Mouse (Mus musculus) small intestine, adult 2 months (tissue): ENCODE results near the gene Nckap5. TPM values are rescaled to one million over a fixed set of nuclear protein-coding genes. Genes with fewer than 3 reads are reported as not detected.

Experiments used
- H3K27ac ChIP-seq: fragments of 200-500 bp; 2 replicates; pipeline ENCODE4 v1.5.1; 2012; ENCODE audit warnings: low read depth, low read length, control low read depth, inconsistent platforms; ENCODE audit not compliant: insufficient read depth
- H3K27me3 ChIP-seq: fragments of 200-500 bp; 2 replicates; pipeline ENCODE4 v1.6.1; 2012; ENCODE audit warnings: mild to moderate bottlenecking, moderate library complexity, low read length, inconsistent platforms; ENCODE audit not compliant: control insufficient read depth, insufficient read depth
- H3K36me3 ChIP-seq: fragments of 200-500 bp; 2 replicates; pipeline ENCODE4 v1.6.1; 2012; ENCODE audit warnings: mild to moderate bottlenecking, low read length, control low read depth, inconsistent platforms; ENCODE audit not compliant: control insufficient read depth, insufficient read depth
- H3K4me1 ChIP-seq: fragments of 200-500 bp; 2 replicates; pipeline ENCODE4 v1.6.1; 2012; ENCODE audit warnings: low read length, inconsistent platforms, mixed read lengths; ENCODE audit not compliant: control insufficient read depth, insufficient read depth, insufficient read length
- H3K4me3 ChIP-seq: fragments of 200-500 bp; 2 replicates; pipeline ENCODE4 v1.5.1; 2012; ENCODE audit warnings: low read depth, mild to moderate bottlenecking, control low read depth, inconsistent platforms, low read length, moderate library complexity
- CTCF ChIP-seq: fragments of 200-500 bp; IDR thresholded peaks from 2 replicates; pipeline ENCODE4 v1.5.1; 2012; ENCODE audit warnings: low read depth, mild to moderate bottlenecking, control low read depth, inconsistent platforms, low read length, moderate library complexity, mixed read lengths; ENCODE audit not compliant: insufficient replicate concordance, insufficient read length; ENCODE audit errors: extremely low read depth
- POLR2A ChIP-seq: fragments of 200-500 bp; IDR thresholded peaks from 2 replicates; pipeline ENCODE4 v1.6.1; 2012; ENCODE audit warnings: low read depth, mild to moderate bottlenecking, control low read depth, inconsistent platforms, low read length, moderate library complexity
- WGBS: fragments of 180-500 bp; shearing (Covaris S2); methylation state at CpG from one replicate; pipeline ENCODE4 v1.1.7; 2018; 5-methylcytosine and 5-hydroxymethylcytosine counted together
- polyA plus RNA-seq: library from polyadenylated mRNA; depleted of rRNA; stranded (reverse); fragments of >200 nt; gene quantifications from 2 replicates; pipeline ENCODE4 v1.2.3, GENCODE M21; 2012

Nckap5 gene
- polyA plus RNA-seq, 1 experiment = 8.5 TPM

GRCm38 (mm10) chr1:126490256-126490655, 340.3 kb downstream of the Nckap5 start:
- Histone ChIP-seq H3K4me1 (no peaks in the 10 kb centered on the region), H3K4me3 (no peak overlapping the region), H3K27ac (no peak overlapping the region), H3K27me3 (no peaks in the 10 kb centered on the region), H3K36me3 (no peaks in the 10 kb centered on the region)
- TF ChIP-seq POLR2A (no peak), CTCF (no peak)
- WGBS = 48% methylated on average over 6 of the region's 6 CpGs

DNA sequence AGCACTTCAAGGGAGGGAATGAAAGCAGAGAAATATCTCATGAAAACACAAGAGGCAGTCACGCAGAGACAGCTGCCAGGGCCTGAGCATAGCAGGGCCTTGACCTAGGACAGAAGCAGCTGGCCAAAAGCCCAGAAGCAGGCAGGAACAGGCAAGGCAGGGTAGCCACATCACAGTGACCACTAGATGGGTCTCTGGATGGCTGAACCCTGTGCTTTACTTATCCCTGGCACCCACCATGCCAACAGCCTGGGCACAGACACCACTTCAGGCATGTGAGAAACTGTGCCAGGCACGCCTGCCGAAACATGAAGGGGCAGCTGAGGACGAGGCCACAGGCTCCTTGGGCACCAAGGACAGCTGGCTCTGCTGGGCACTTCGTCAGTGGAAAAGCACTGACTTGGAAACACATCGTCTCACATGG, 345.9 kb downstream of the Nckap5 start:
- H3K4me1 ChIP-seq = no peaks in the 10 kb centered on the region
- no peaks in the 10 kb centered on the region for H3K27me3 ChIP-seq
- WGBS = 74% methylated on average over 6 of the region's 6 CpGs
- H3K4me3 ChIP-seq = no peak overlapping the region
- H3K36me3 ChIP-seq = no peaks in the 10 kb centered on the region
- TF ChIP-seq POLR2A (no peak), CTCF (no peak)
- H3K27ac ChIP-seq = no peak overlapping the region

GRCm38 (mm10) chr1:126483665-126484064, 346.9 kb downstream of the Nckap5 start:
- H3K27me3 ChIP-seq = no peaks in the 10 kb centered on the region

DNA sequence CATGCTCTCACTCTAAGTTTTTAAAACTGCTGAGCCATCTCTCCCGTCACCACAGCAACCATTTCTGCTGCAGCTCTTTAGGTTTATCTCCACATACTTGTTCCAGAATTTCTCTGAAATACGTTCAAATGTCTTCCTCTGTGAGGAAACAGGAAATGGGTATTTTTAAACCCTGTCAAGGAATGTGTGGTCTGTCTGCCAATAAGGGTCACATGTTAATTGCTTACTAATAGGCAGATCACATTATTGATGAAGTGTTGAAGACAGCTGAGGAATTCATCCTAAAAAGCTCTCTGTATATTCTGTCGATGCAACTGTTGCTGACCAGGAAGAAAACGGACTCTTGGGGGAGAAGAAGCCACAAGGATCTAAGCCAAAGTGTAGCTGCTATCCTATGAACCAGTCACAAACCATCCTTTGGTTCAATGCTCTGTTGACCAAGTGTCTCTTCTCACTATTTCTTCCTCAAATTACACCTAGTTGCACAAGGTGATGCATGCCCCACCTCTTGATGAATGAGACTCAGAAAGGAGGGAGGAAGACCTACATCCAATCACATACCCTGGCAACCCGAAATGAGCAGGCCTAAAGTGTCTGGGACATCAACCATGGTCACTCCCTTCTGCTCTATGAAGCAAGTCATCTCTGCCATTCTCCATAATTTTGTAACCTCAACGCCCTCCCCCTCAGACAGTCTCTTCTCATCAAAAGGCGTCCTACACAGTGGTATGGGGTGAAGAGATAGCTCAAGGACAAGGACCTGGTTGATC, 349.0 kb downstream of the Nckap5 start:
- no peak for TF ChIP-seq CTCF
- no peak for TF ChIP-seq POLR2A
- H3K27me3 ChIP-seq = no peaks in the 10 kb centered on the region
- H3K27ac ChIP-seq = no peak overlapping the region
- H3K4me1 ChIP-seq = no peaks in the 10 kb centered on the region
- H3K36me3 ChIP-seq = no peaks in the 10 kb centered on the region
- 72% methylated on average over 7 of the region's 7 CpGs for WGBS
- no peak overlapping the region for H3K4me3 ChIP-seq

More at GRCm38 (mm10) chr1:126483665-126484064, 346.9 kb downstream of the Nckap5 start:
- TF ChIP-seq CTCF (no peak), POLR2A (no peak)
- Histone ChIP-seq H3K27ac (no peak overlapping the region), H3K4me3 (no peak overlapping the region), H3K4me1 (no peaks in the 10 kb centered on the region), H3K36me3 (no peaks in the 10 kb centered on the region)
- 75% methylated on average over 3 of the region's 3 CpGs for WGBS

DNA sequence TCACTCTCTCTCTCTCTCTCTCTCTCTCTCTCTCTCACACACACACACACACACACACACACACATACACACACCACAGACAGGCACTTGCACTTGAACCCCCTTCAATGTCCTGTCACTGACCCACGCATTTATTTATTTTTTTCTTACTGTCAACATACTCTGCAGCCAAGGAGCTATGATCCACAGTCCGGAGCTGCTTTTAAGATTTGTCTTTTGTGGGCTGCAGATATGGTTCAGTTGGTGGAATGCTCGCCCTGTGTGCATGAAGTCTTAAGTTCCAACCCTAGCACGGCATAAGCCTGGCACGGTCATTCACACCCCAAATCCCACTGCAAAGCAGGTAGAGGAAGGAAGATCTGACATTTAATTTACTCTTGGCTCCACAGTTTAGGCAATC, 357.6 kb downstream of the Nckap5 start:
- 48% methylated on average over 5 of the region's 5 CpGs for WGBS
- no peaks in the 10 kb centered on the region for H3K4me1 ChIP-seq
- H3K4me3 ChIP-seq = no peak overlapping the region
- no peaks in the 10 kb centered on the region for H3K36me3 ChIP-seq
- no peaks in the 10 kb centered on the region for H3K27me3 ChIP-seq
- no peak for TF ChIP-seq CTCF
- TF ChIP-seq POLR2A = no peak
- H3K27ac ChIP-seq = no peak overlapping the region

- TF ChIP-seq CTCF (no peak), POLR2A (no peak)
- WGBS = 68% methylated on average over 2 of the region's 2 CpGs
- Histone ChIP-seq H3K4me1 (no peaks in the 10 kb centered on the region), H3K27me3 (no peaks in the 10 kb centered on the region), H3K27ac (no peak overlapping the region), H3K36me3 (no peaks in the 10 kb centered on the region), H3K4me3 (no peak overlapping the region)
Observed at GRCm38 (mm10) chr1:126471419-126471818, 359.2 kb downstream of the Nckap5 start.

GRCm38 (mm10) chr1:126470883-126471282, 359.7 kb downstream of the Nckap5 start:
- Histone ChIP-seq H3K36me3 (no peaks in the 10 kb centered on the region), H3K4me3 (no peak overlapping the region), H3K4me1 (no peaks in the 10 kb centered on the region), H3K27me3 (no peaks in the 10 kb centered on the region), H3K27ac (no peak overlapping the region)
- TF ChIP-seq CTCF (no peak), POLR2A (no peak)
- WGBS = 60% methylated on average over 2 of the region's 2 CpGs

DNA sequence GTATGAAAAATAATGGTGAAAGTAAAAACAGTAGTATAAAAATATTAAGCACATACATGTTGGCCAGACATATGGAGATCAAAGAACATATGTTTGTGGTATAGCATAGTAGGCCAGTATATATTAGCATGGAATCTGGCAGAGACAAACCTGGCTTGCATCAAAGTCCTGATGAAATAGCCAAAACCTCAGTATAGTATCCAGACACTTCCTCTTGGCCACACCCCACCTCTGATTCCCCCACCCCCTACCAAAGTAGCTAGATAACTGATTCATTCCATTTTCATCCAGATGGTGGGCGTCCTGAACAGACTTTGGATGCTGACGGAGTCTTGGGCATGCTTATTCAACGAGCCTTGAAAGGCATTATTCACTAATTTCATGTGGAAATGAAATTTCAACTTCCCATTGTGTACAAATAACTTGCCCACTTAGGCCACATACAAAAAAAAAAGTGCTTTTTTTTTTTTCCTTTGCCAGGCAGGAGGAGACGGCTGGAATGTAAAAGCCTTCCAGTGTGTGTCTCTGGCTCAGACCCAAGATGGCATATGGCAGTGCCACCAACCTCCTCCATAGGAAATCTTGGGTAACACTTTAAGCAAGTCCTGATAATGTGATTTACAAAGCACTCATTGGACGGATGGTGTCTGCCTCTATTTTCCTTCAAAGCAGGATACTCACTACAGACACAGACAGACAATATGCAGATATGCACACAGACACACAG, 360.6 kb downstream of the Nckap5 start:
- TF ChIP-seq POLR2A = no peak
- no peak for TF ChIP-seq CTCF
- no peak overlapping the region for H3K4me3 ChIP-seq
- 67% methylated on average over 5 of the region's 5 CpGs for WGBS

More for the DNA sequence above, 360.6 kb downstream of the Nckap5 start:
- H3K27me3 ChIP-seq = no peaks in the 10 kb centered on the region
- no peaks in the 10 kb centered on the region for H3K36me3 ChIP-seq
- no peak overlapping the region for H3K27ac ChIP-seq
- no peaks in the 10 kb centered on the region for H3K4me1 ChIP-seq
